Mouse (Mus musculus) forebrain, embryonic 14.5 days (tissue): ENCODE measurements around the gene 6030458C11Rik. TPM values are rescaled to one million over a fixed set of nuclear protein-coding genes. Genes with fewer than 3 reads are reported as not detected.
"Not testable (repeated sequence)": the region's sequence is repeated elsewhere in the genome, so short reads cannot be mapped to it uniquely, and the experiment has no call there.

Experiments
- ATAC-seq: fragments of 200-750 bp; cut with Nextera tagmentation; 2 replicates; pipeline ENCODE4 v1.8.0; 2017; ENCODE audit warnings: mild to moderate bottlenecking, moderate library complexity
- DNase-seq: peaks from one replicate; pipeline ENCODE4 v3.0.0-alpha.2; 2015; ENCODE audit warnings: low spot score
- H3K27ac ChIP-seq: fragments of 300-500 bp; sonication (generic); 2 replicates; pipeline ENCODE4 v1.5.1; 2014; ENCODE audit warnings: low read depth, mild to moderate bottlenecking, control low read depth, low read length, moderate library complexity
- H3K27me3 ChIP-seq: fragments of 300-500 bp; sonication (generic); replicated peaks from 2 replicates; pipeline ENCODE4 v1.6.1; 2014; ENCODE audit warnings: low read length, control low read depth, mixed read lengths; ENCODE audit not compliant: control insufficient read depth, insufficient read depth
- H3K36me3 ChIP-seq: fragments of 300-500 bp; sonication (generic); 2 replicates; pipeline ENCODE4 v1.6.1; 2014; ENCODE audit warnings: low read length, control low read depth; ENCODE audit not compliant: control insufficient read depth, insufficient read depth
- H3K4me1 ChIP-seq: fragments of 300-500 bp; sonication (generic); 2 replicates; pipeline ENCODE4 v1.6.1; 2014; ENCODE audit warnings: antibody characterized with exemption, low read length, control low read depth; ENCODE audit not compliant: control insufficient read depth, insufficient read depth
- H3K4me2 ChIP-seq: fragments of 300-500 bp; sonication (generic); 2 replicates; pipeline ENCODE4 v1.6.1; 2014; ENCODE audit warnings: mild to moderate bottlenecking, control low read depth, low read length
- H3K4me3 ChIP-seq: fragments of 300-500 bp; sonication (generic); 2 replicates; pipeline ENCODE4 v1.5.1; 2014; ENCODE audit warnings: low read depth, low read length, control low read depth
- H3K9ac ChIP-seq: fragments of 300-500 bp; sonication (generic); 2 replicates; pipeline ENCODE4 v1.6.1; 2014; ENCODE audit warnings: mild to moderate bottlenecking, low read length, control low read depth, moderate library complexity
- H3K9me3 ChIP-seq: fragments of 300-500 bp; sonication (generic); replicated peaks from 2 replicates; pipeline ENCODE4 v1.6.1; 2016; ENCODE audit warnings: low read length, control low read depth, mixed read lengths; ENCODE audit not compliant: control insufficient read depth
- WGBS: fragments of 180-500 bp; shearing (Covaris S2); extraction: QIAGEN DNeasy Blood & Tissue Kit; methylation state at CpG from one replicate; pipeline ENCODE4 v1.1.7; 2014; 5-methylcytosine and 5-hydroxymethylcytosine counted together
- polyA plus RNA-seq: library from polyadenylated mRNA; unstranded; fragments of >200 nt; fragmentation: Nextera tagmentation; extraction: Ambion mirVana; gene quantifications from 2 replicates; pipeline ENCODE4 v1.2.1, GENCODE M21; 2014

6030458C11Rik gene
- polyA plus RNA-seq, 1 experiment from 2014 or later, result 13.2 TPM

- peaks cover 28% of the 10 kb centered on the region for H3K36me3 ChIP-seq
- H3K4me3 ChIP-seq, result no peak overlapping the region
- H3K4me2 ChIP-seq, result no peak overlapping the region
- 87% methylated on average over 4 of the region's 4 CpGs for WGBS
- H3K27me3 ChIP-seq, result no peaks in the 10 kb centered on the region
- no peaks in the 10 kb centered on the region for H3K4me1 ChIP-seq
- H3K9me3 ChIP-seq, result no peaks in the 10 kb centered on the region
- DNase-seq (no peak), ATAC-seq (no peak)
- H3K27ac ChIP-seq, result no peak overlapping the region
- no peak overlapping the region for H3K9ac ChIP-seq
Measured at GRCm38 (mm10) chr15:12805071-12805470, 19.4 kb downstream of the 6030458C11Rik start.

GRCm38 (mm10) chr15:12801142-12801506, 23.3 kb downstream of the 6030458C11Rik start:
- H3K27ac ChIP-seq, H3K27me3 ChIP-seq, ATAC-seq, DNase-seq, H3K4me3 ChIP-seq, H3K4me2 ChIP-seq, H3K9me3 ChIP-seq, H3K36me3 ChIP-seq, H3K4me1 ChIP-seq, H3K9ac ChIP-seq: not testable (repeated sequence)
- 76% methylated on average over 2 of the region's 2 CpGs for WGBS

DNA sequence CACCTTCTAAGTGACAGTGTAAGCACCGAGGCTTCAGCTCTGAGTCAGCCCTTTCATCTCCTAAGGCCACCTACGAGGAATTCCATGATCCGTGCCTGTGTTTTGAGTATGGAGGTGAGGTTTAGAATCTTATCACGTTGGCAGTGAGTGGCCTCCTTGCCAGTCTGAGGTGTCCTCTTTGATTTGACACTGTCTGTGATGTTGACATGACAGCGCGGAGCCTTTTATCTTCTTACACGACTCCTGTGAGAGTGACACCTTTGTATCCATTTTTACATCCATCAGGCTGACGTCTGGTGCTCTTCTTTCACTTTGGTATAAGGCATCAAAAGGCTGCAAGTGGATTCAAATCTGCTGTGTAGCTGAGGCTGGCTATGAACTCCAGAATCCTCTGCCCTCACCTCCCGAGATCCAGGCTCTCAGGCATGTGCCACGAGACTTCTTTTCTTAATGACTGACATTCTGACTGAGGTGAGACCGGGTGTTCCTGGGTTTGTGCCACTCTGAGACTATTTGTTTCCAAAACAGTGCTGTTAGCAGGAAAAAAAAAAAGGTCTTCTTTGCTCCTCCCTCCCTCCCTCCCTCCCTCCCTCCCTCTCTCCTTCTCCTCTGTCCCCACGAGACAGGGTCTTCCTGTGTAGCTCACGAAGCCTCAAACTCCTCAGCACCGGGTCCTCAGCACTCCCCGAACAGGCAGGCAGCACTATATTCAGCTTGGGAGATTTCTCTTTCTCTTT, 23.9 kb downstream of the 6030458C11Rik start:
- H3K9ac ChIP-seq, result no peak overlapping the region
- no peak overlapping the region for H3K4me3 ChIP-seq
- 61% methylated on average over 15 of the region's 15 CpGs for WGBS
- no peak overlapping the region for H3K27ac ChIP-seq
- H3K4me2 ChIP-seq, result no peak overlapping the region
- no peaks in the 10 kb centered on the region for H3K4me1 ChIP-seq
- no peaks in the 10 kb centered on the region for H3K36me3 ChIP-seq
- H3K9me3 ChIP-seq, result no peaks in the 10 kb centered on the region
- H3K27me3 ChIP-seq, result no peaks in the 10 kb centered on the region
- DNase-seq, result peak; percentile 2
- ATAC-seq, result no peak

GRCm38 (mm10) chr15:12798043-12798442, 26.4 kb downstream of the 6030458C11Rik start:
- Histone ChIP-seq H3K36me3 (no peaks in the 10 kb centered on the region), H3K4me3 (no peak overlapping the region), H3K27ac (no peak overlapping the region), H3K9me3 (no peaks in the 10 kb centered on the region), H3K4me1 (no peaks in the 10 kb centered on the region), H3K4me2 (no peak overlapping the region), H3K27me3 (no peaks in the 10 kb centered on the region), H3K9ac (no peak overlapping the region)
- no peak for DNase-seq
- 87% methylated on average over 6 of the region's 6 CpGs for WGBS
- no peak for ATAC-seq

DNA sequence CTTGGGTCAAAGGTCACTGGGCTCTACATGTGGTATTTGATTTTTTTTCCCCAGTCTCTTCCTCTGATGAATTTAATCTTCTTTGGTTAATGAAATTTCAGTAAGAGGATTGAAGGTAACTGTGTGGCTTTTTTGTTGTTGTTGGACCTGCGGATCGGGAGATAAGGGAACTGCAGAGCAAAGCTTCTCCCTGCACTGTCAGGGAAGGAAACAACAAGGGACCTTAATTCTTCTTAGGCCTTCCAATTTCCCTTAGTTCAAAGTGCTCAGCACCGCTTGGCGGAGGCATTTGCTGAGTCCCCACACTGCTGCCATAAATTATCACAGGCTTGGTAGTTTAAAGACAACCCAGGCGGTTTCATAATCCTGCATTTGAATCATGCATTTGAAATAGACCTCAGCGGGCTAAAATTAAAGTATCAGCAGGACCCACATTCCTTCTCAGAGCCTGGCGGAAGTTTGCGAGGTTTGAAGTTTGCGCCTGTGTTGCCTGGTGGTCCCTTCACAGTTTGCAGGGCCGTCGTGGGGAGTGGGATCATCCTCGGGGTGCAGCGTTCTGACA, 28.5 kb downstream of the 6030458C11Rik start:
- no peaks in the 10 kb centered on the region for H3K9me3 ChIP-seq
- no peak for ATAC-seq
- H3K4me3 ChIP-seq, result no peak overlapping the region
- no peaks in the 10 kb centered on the region for H3K27me3 ChIP-seq
- H3K9ac ChIP-seq, result no peak overlapping the region
- DNase-seq, result peak; percentile 11
- WGBS, result 33% methylated on average over 13 of the region's 13 CpGs
- no peak overlapping the region for H3K4me2 ChIP-seq
- no peaks in the 10 kb centered on the region for H3K4me1 ChIP-seq
- no peak overlapping the region for H3K27ac ChIP-seq
- H3K36me3 ChIP-seq, result no peaks in the 10 kb centered on the region

GRCm38 (mm10) chr15:12795457-12795894, 29.0 kb downstream of the 6030458C11Rik start:
- peak; percentile 65 for ATAC-seq
- 3% methylated on average over 2 of the region's 2 CpGs for WGBS

GRCm38 (mm10) chr15:12794311-12794710, 30.1 kb downstream of the 6030458C11Rik start:
- DNase-seq (no peak), ATAC-seq (no peak)
- Histone ChIP-seq H3K9me3 (no peaks in the 10 kb centered on the region), H3K4me3 (no peak overlapping the region), H3K4me1 (no peaks in the 10 kb centered on the region), H3K27me3 (no peaks in the 10 kb centered on the region), H3K36me3 (no peaks in the 10 kb centered on the region), H3K27ac (no peak overlapping the region), H3K4me2 (no peak overlapping the region), H3K9ac (0 out of 2 replicates have a peak overlapping the region, but pooled peaks have one; percentile 17)
- whole genome bisulfite sequencing, result 47% methylated on average over 6 of the region's 6 CpGs

More at GRCm38 (mm10) chr15:12795457-12795894, 29.0 kb downstream of the 6030458C11Rik start:
- Histone ChIP-seq H3K4me1 (no peaks in the 10 kb centered on the region), H3K4me2 (no peak overlapping the region), H3K4me3 (no peak overlapping the region), H3K36me3 (no peaks in the 10 kb centered on the region), H3K9ac (no peak overlapping the region), H3K27ac (no peak overlapping the region), H3K9me3 (no peaks in the 10 kb centered on the region), H3K27me3 (no peaks in the 10 kb centered on the region)
- DNase-seq, result peak; percentile 94

DNA sequence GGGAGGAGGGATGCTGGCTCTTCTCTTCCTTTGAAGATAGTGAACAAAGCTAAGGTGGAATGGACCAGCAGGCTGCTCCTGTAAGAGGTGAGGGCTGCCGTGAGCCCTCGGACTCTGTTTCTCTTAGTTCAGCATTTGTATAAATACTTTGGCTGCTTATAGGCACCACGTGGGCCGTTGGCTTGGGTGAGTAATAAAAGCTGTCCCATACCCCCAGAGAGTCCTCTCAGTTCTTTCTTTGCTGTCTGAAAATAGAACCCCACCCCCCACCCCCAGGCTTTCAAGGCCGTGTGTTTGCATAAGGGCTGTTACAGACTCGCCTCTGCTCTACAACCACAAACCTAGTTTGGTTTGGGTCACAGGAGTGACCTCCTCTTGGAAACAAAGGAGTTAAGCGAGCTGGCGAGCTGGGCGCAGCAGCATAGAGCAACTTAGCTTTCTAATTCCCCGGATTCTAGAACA, 35.0 kb downstream of the 6030458C11Rik start:
- H3K4me2 ChIP-seq, result no peak overlapping the region
- no peak overlapping the region for H3K4me3 ChIP-seq
- H3K27me3 ChIP-seq, result no peaks in the 10 kb centered on the region
- no peak overlapping the region for H3K9ac ChIP-seq
- H3K27ac ChIP-seq, result no peak overlapping the region
- DNase-seq, result no peak
- no peaks in the 10 kb centered on the region for H3K9me3 ChIP-seq
- WGBS, result 41% methylated on average over 10 of the region's 10 CpGs
- H3K36me3 ChIP-seq, result no peaks in the 10 kb centered on the region
- ATAC-seq, result 0 out of 2 replicates have a peak, but pooled peaks have one; percentile 20
- H3K4me1 ChIP-seq, result no peaks in the 10 kb centered on the region

GRCm38 (mm10) chr15:12788536-12788935, 35.9 kb downstream of the 6030458C11Rik start:
- Histone ChIP-seq H3K27me3 (no peaks in the 10 kb centered on the region), H3K4me2 (no peak overlapping the region), H3K4me1 (no peaks in the 10 kb centered on the region), H3K4me3 (no peak overlapping the region), H3K27ac (no peak overlapping the region), H3K9me3 (no peaks in the 10 kb centered on the region), H3K9ac (no peak overlapping the region), H3K36me3 (no peaks in the 10 kb centered on the region)
- DNase-seq (no peak), ATAC-seq (no peak)
- 77% methylated on average over 5 of the region's 5 CpGs for WGBS
